Mouse (Mus musculus): ENCODE results near the gene Pds5b. TPM values are rescaled to one million over a fixed set of nuclear protein-coding genes. Genes with fewer than 3 reads are reported as not detected.

Pds5b gene
- polyA plus RNA-seq, 1 experiment, result 3.2 TPM

GRCm38 (mm10) chr5:150819520-150819919 is 146.0 kb downstream of the Pds5b start:
- no peak for DNase-seq (ENCODE audit: low read depth in 1 of 2, low spot score in 2 of 2)
- no peak for TF ChIP-seq CTCF (IDR thresholded peaks at IDR 0.05; ENCODE audit: extremely low read depth, insufficient read depth, insufficient read length, insufficient replicate concordance)
- no peak for TF ChIP-seq POLR2A (IDR thresholded peaks at IDR 0.05; ENCODE audit: low read depth, low read length)
- 85% methylated on average over 5 of the region's 5 CpGs for WGBS
- Histone ChIP-seq H3K4me1 (ENCODE audit: control insufficient read depth, insufficient read depth, insufficient read length) (no peaks in the 10 kb centered on the region), H3K27ac (ENCODE audit: insufficient read depth, low read length) (no peak overlapping the region), H3K4me3 (ENCODE audit: extremely low read depth, insufficient read depth, insufficient read length) (no peak overlapping the region), H3K36me3 (ENCODE audit: control insufficient read depth, insufficient read depth, low read length) (no peaks in the 10 kb centered on the region), H3K27me3 (ENCODE audit: control insufficient read depth, insufficient read depth, low read length) (no peaks in the 10 kb centered on the region)

GRCm38 (mm10) chr5:150821152-150821551 is 147.6 kb downstream of the Pds5b start:
- H3K4me1 ChIP-seq (ENCODE audit: control insufficient read depth, insufficient read depth, insufficient read length), result no peaks in the 10 kb centered on the region
- no peaks in the 10 kb centered on the region for H3K36me3 ChIP-seq (ENCODE audit: control insufficient read depth, insufficient read depth, low read length)
- no peak for DNase-seq (ENCODE audit: low read depth in 1 of 2, low spot score in 2 of 2)
- no peaks in the 10 kb centered on the region for H3K27me3 ChIP-seq (ENCODE audit: control insufficient read depth, insufficient read depth, low read length)
- no peak overlapping the region for H3K4me3 ChIP-seq (ENCODE audit: extremely low read depth, insufficient read depth, insufficient read length)
- WGBS, result 94% methylated on average over 4 of the region's 4 CpGs
- no peak overlapping the region for H3K27ac ChIP-seq (ENCODE audit: insufficient read depth, low read length)
- no peak for TF ChIP-seq POLR2A (IDR thresholded peaks at IDR 0.05; ENCODE audit: low read depth, low read length)

GRCm38 (mm10) chr5:150822781-150823180 is 149.2 kb downstream of the Pds5b start:
- Histone ChIP-seq H3K4me3 (ENCODE audit: extremely low read depth, insufficient read depth, insufficient read length) (no peak overlapping the region), H3K27ac (ENCODE audit: insufficient read depth, low read length) (no peak overlapping the region), H3K36me3 (ENCODE audit: control insufficient read depth, insufficient read depth, low read length) (no peaks in the 10 kb centered on the region), H3K27me3 (ENCODE audit: control insufficient read depth, insufficient read depth, low read length) (no peaks in the 10 kb centered on the region), H3K4me1 (ENCODE audit: control insufficient read depth, insufficient read depth, insufficient read length) (no peaks in the 10 kb centered on the region)
- DNase-seq (ENCODE audit: low read depth in 1 of 2, low spot score in 2 of 2), result no peak
- TF ChIP-seq CTCF (IDR thresholded peaks at IDR 0.05; ENCODE audit: extremely low read depth, insufficient read depth, insufficient read length, insufficient replicate concordance) (no peak), POLR2A (IDR thresholded peaks at IDR 0.05; ENCODE audit: low read depth, low read length) (no peak)
- WGBS, result 84% methylated on average over 6 of the region's 6 CpGs

- no peak for DNase-seq (ENCODE audit: low read depth in 1 of 2, low spot score in 2 of 2)
- TF ChIP-seq CTCF (IDR thresholded peaks at IDR 0.05; ENCODE audit: extremely low read depth, insufficient read depth, insufficient read length, insufficient replicate concordance) (no peak), POLR2A (IDR thresholded peaks at IDR 0.05; ENCODE audit: low read depth, low read length) (no peak)
- H3K27ac ChIP-seq (ENCODE audit: insufficient read depth, low read length), result no peak overlapping the region
- H3K36me3 ChIP-seq (ENCODE audit: control insufficient read depth, insufficient read depth, low read length), result no peaks in the 10 kb centered on the region
- no peaks in the 10 kb centered on the region for H3K4me1 ChIP-seq (ENCODE audit: control insufficient read depth, insufficient read depth, insufficient read length)
- no peak overlapping the region for H3K4me3 ChIP-seq (ENCODE audit: extremely low read depth, insufficient read depth, insufficient read length)
- no peaks in the 10 kb centered on the region for H3K27me3 ChIP-seq (ENCODE audit: control insufficient read depth, insufficient read depth, low read length)
- 95% methylated on average over 3 of the region's 3 CpGs for WGBS
Measured at GRCm38 (mm10) chr5:150823361-150823760, 149.8 kb downstream of the Pds5b start.

- TF ChIP-seq POLR2A (IDR thresholded peaks at IDR 0.05; ENCODE audit: low read depth, low read length) (no peak), CTCF (IDR thresholded peaks at IDR 0.05; ENCODE audit: extremely low read depth, insufficient read depth, insufficient read length, insufficient replicate concordance) (no peak)
- no peak overlapping the region for H3K27ac ChIP-seq (ENCODE audit: insufficient read depth, low read length)
- H3K4me1 ChIP-seq (ENCODE audit: control insufficient read depth, insufficient read depth, insufficient read length), result no peaks in the 10 kb centered on the region
- 88% methylated on average over 5 of the region's 5 CpGs for WGBS
- no peaks in the 10 kb centered on the region for H3K27me3 ChIP-seq (ENCODE audit: control insufficient read depth, insufficient read depth, low read length)
- no peak overlapping the region for H3K4me3 ChIP-seq (ENCODE audit: extremely low read depth, insufficient read depth, insufficient read length)
- no peak for DNase-seq (ENCODE audit: low read depth in 1 of 2, low spot score in 2 of 2)
- H3K36me3 ChIP-seq (ENCODE audit: control insufficient read depth, insufficient read depth, low read length), result no peaks in the 10 kb centered on the region
Measured at GRCm38 (mm10) chr5:150829499-150829898, 156.0 kb downstream of the Pds5b start.

- Histone ChIP-seq H3K4me3 (ENCODE audit: extremely low read depth, insufficient read depth, insufficient read length) (no peak overlapping the region), H3K36me3 (ENCODE audit: control insufficient read depth, insufficient read depth, low read length) (no peaks in the 10 kb centered on the region), H3K4me1 (ENCODE audit: control insufficient read depth, insufficient read depth, insufficient read length) (no peaks in the 10 kb centered on the region), H3K27me3 (ENCODE audit: control insufficient read depth, insufficient read depth, low read length) (no peaks in the 10 kb centered on the region), H3K27ac (ENCODE audit: insufficient read depth, low read length) (no peak overlapping the region)
- DNase-seq (ENCODE audit: low read depth in 1 of 2, low spot score in 2 of 2), result no peak
- TF ChIP-seq CTCF (IDR thresholded peaks at IDR 0.05; ENCODE audit: extremely low read depth, insufficient read depth, insufficient read length, insufficient replicate concordance) (no peak), POLR2A (IDR thresholded peaks at IDR 0.05; ENCODE audit: low read depth, low read length) (no peak)
- WGBS, result 79% methylated on average over 9 of the region's 9 CpGs
Measured at GRCm38 (mm10) chr5:150830718-150831117, 157.2 kb downstream of the Pds5b start.

GRCm38 (mm10) chr5:150836782-150837181 is 163.2 kb downstream of the Pds5b start:
- 64% methylated on average over 8 of the region's 8 CpGs for WGBS
- Histone ChIP-seq H3K36me3 (ENCODE audit: control insufficient read depth, insufficient read depth, low read length) (no peaks in the 10 kb centered on the region), H3K27ac (ENCODE audit: insufficient read depth, low read length) (no peak overlapping the region), H3K4me1 (ENCODE audit: control insufficient read depth, insufficient read depth, insufficient read length) (no peaks in the 10 kb centered on the region), H3K4me3 (ENCODE audit: extremely low read depth, insufficient read depth, insufficient read length) (no peak overlapping the region), H3K27me3 (ENCODE audit: control insufficient read depth, insufficient read depth, low read length) (no peaks in the 10 kb centered on the region)
- TF ChIP-seq POLR2A (IDR thresholded peaks at IDR 0.05; ENCODE audit: low read depth, low read length), result no peak
- no peak for TF ChIP-seq CTCF (IDR thresholded peaks at IDR 0.05; ENCODE audit: extremely low read depth, insufficient read depth, insufficient read length, insufficient replicate concordance)
- DNase-seq (ENCODE audit: low read depth in 1 of 2, low spot score in 2 of 2), result no peak
